Mouse (Mus musculus): Measurements from ENCODE around the gene Zdhhc18. TPM values are rescaled to one million over a fixed set of nuclear protein-coding genes. Genes with fewer than 3 reads are reported as not detected.

Zdhhc18 gene
- total and polyA plus RNA-seq, 2 experiments from 2014 or later, result 5.9 to 19.2 TPM

DNA sequence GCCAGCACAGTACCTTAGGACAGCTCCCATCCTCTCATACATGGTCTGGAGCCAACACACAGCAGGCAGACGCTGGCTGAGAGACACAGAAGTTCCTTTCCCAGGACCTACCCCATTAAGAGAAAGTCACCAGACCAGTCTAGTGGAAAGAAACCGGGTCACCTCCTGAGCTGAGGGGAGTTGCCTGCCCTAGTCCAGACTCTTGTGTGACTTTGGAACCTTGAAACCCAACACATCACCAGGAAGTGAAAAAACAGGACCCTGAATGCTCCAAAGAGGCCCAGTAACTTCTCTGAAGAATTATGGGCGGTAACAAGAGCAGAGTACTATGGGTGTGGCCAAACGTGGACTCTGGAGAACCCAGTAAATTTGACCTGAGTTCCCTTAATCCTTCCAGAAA, 51.3 kb downstream of the Zdhhc18 start:
- WGBS, result 57% methylated on average over 4 of the region's 4 CpGs
- H3K9ac ChIP-seq (replicated peaks; ENCODE audit: low read length, poor library complexity, severe bottlenecking), result no peak overlapping the region
- ATAC-seq (ENCODE audit: low FRiP score) (no peak), DNase-seq (ENCODE audit: low spot score) (no peak)
- no peak for TF ChIP-seq CTCF (IDR thresholded peaks at IDR 0.05)
- no peak overlapping the region for H3K4me3 ChIP-seq (ENCODE audit: low read depth, low read length)
- no peaks in the 10 kb centered on the region for H3K9me3 ChIP-seq (ENCODE audit: low read length)
- H3K27ac ChIP-seq (ENCODE audit: low read depth, low read length), result no peak overlapping the region
- H3K36me3 ChIP-seq (ENCODE audit: insufficient read depth, low read length), result peaks cover 8% of the 10 kb centered on the region
- peaks cover 40% of the 10 kb centered on the region for H3K27me3 ChIP-seq (ENCODE audit: insufficient read depth, low read length)
- H3K4me2 ChIP-seq (ENCODE audit: low read depth, low read length, poor library complexity, severe bottlenecking), result no peak overlapping the region
- no peaks in the 10 kb centered on the region for H3K4me1 ChIP-seq (ENCODE audit: insufficient read depth, low read length)

DNA sequence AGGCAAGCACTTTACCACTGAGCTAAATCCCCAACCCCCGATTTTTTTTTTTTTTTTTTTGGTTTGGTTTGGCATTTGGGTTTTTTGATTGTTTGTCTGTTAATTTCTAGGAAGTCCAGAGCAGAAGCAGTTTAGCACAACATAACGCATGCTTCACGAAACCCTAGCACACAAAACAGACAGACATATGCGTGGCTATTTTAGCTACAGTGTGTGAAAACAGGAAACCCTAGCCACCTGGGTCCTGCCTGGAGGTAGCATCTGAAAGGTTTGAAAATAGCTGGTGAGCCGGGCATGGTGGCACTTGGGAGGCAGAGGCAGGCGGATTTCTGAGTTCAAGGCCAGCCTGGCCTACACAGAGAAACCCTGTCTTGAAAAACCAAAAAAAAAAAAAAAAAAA, 53.9 kb downstream of the Zdhhc18 start:
- Histone ChIP-seq H3K4me1 (ENCODE audit: insufficient read depth, low read length) (no peaks in the 10 kb centered on the region), H3K4me3 (ENCODE audit: low read depth, low read length) (no peak overlapping the region), H3K4me2 (ENCODE audit: low read depth, low read length, poor library complexity, severe bottlenecking) (no peak overlapping the region), H3K9me3 (ENCODE audit: low read length) (no peaks in the 10 kb centered on the region), H3K27ac (ENCODE audit: low read depth, low read length) (no peak overlapping the region), H3K9ac (replicated peaks; ENCODE audit: low read length, poor library complexity, severe bottlenecking) (no peak overlapping the region), H3K36me3 (ENCODE audit: insufficient read depth, low read length) (peaks cover 3% of the 10 kb centered on the region), H3K27me3 (ENCODE audit: insufficient read depth, low read length) (peaks cover 22% of the 10 kb centered on the region)
- DNase-seq (ENCODE audit: low spot score), result no peak
- no peak for ATAC-seq (ENCODE audit: low FRiP score)
- WGBS, result 84% methylated on average over 6 of the region's 6 CpGs
- no peak for TF ChIP-seq CTCF (IDR thresholded peaks at IDR 0.05)

DNA sequence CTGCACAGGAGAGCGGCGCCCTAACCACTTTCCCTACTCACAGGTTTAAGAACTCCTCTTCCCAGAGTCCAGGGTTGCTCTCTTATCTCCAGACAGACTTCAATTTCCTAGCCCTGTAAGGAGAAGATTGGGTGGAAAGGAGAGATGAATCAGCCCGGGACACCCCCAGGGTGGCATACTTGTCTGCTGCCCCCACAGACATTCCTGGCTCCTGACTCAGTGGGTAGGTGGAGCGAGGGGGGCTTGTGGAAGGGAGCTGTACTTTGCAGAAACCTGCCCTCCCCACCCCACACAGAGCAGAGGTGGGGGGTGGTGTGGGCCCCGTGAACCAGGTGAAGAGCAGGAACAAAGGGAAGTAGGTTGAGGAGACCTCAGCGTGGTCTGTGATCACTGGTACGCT, 54.4 kb downstream of the Zdhhc18 start:
- 74% methylated on average over 7 of the region's 7 CpGs for WGBS
- no peak for ATAC-seq (ENCODE audit: low FRiP score)

DNA sequence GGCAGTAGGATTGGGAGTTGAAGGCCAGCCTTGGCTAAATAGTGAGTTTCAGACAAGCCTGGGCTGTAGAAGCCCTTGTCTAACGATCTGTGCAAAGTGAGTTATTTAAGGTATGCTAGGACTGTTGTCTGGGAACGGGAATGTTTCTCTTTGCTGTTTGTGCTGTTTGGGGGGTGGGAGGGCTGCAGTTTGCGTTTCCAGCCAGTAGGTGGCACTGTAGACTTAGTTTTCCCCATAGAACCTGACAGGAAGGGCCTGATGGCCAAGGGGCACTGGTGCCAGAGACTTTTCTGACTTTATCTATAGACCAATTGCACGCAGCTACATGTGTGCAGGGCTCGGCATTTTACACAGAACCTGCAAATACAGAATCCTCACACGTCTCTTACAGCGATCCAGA, 57.4 kb downstream of the Zdhhc18 start:
- no peaks in the 10 kb centered on the region for H3K4me1 ChIP-seq (ENCODE audit: insufficient read depth, low read length)
- H3K4me3 ChIP-seq (ENCODE audit: low read depth, low read length), result no peak overlapping the region
- no peak overlapping the region for H3K4me2 ChIP-seq (ENCODE audit: low read depth, low read length, poor library complexity, severe bottlenecking)
- H3K9ac ChIP-seq (replicated peaks; ENCODE audit: low read length, poor library complexity, severe bottlenecking), result no peak overlapping the region
- 32% methylated on average over 7 of the region's 7 CpGs for WGBS
- H3K36me3 ChIP-seq (ENCODE audit: insufficient read depth, low read length), result peaks cover 28% of the 10 kb centered on the region
- no peaks in the 10 kb centered on the region for H3K9me3 ChIP-seq (ENCODE audit: low read length)
- TF ChIP-seq CTCF (IDR thresholded peaks at IDR 0.05), result peak; percentile 93
- no peak overlapping the region for H3K27ac ChIP-seq (ENCODE audit: low read depth, low read length)
- peak; percentile 73 for DNase-seq (ENCODE audit: low spot score)
- no peaks in the 10 kb centered on the region for H3K27me3 ChIP-seq (ENCODE audit: insufficient read depth, low read length)
- no peak for ATAC-seq (ENCODE audit: low FRiP score)

More for the DNA sequence above, 54.4 kb downstream of the Zdhhc18 start:
- Histone ChIP-seq H3K27ac (ENCODE audit: low read depth, low read length) (no peak overlapping the region), H3K27me3 (ENCODE audit: insufficient read depth, low read length) (peaks cover 22% of the 10 kb centered on the region), H3K4me1 (ENCODE audit: insufficient read depth, low read length) (no peaks in the 10 kb centered on the region), H3K4me2 (ENCODE audit: low read depth, low read length, poor library complexity, severe bottlenecking) (no peak overlapping the region), H3K9ac (replicated peaks; ENCODE audit: low read length, poor library complexity, severe bottlenecking) (no peak overlapping the region), H3K9me3 (ENCODE audit: low read length) (no peaks in the 10 kb centered on the region), H3K36me3 (ENCODE audit: insufficient read depth, low read length) (peaks cover 6% of the 10 kb centered on the region), H3K4me3 (ENCODE audit: low read depth, low read length) (no peak overlapping the region)
- no peak for DNase-seq (ENCODE audit: low spot score)
- TF ChIP-seq CTCF (IDR thresholded peaks at IDR 0.05), result no peak

DNA sequence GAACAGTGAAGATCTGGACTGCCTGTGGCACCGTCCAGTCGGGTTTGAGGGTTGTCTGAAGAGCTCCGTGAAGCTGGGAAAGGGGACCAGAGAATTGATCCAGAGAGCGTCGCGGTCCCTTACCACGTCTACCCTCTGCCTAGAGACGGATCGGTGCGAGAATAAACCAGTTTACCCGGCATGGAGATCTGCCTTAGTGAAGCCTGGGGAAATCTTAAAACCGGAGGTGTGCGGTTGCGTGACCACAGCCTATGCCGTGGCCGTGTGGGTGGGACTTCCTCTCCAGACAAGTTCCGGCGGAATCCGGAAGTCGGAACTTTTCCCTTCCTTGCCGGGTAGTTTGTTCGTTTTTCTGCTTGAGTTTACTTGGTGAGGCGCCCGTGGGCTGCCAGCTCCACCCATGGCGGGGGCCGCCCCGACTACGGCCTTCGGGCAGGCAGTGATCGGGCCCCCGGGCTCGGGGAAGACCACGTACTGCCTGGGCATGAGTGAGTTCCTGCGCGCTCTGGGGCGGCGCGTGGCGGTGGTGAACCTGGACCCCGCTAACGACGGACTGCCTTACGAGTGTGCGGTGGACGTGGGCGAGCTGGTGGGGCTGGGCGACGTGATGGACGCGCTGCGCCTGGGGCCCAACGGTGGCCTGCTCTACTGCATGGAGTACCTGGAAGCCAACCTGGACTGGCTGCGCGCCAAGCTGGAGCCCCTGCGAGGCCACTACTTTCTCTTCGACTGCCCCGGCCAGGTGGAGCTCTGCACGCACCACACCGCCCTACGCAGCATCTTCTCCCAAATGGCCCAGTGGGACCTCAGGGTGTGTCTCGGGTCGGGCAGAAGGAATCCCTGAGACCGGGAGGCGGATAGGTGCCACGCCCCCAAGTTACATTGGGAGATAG, 65.6 kb downstream of the Zdhhc18 start, which contains the start of gene Gpn2:
Gene Gpn2, plus strand, starts transcription at position 304 of the 893 bp plus-strand sequence.
- Histone ChIP-seq H3K27ac (ENCODE audit: low read depth, low read length) (peak within 1 kb of the TSS; percentile 92), H3K4me3 (ENCODE audit: low read depth, low read length) (peak within 1 kb of the TSS; percentile 60), H3K4me1 (ENCODE audit: insufficient read depth, low read length) (no peaks in the 10 kb centered on the region; the same call in 1 of the 2 replicates), H3K36me3 (ENCODE audit: insufficient read depth, low read length) (peaks cover 48% of the 10 kb centered on the region), H3K27me3 (ENCODE audit: insufficient read depth, low read length) (no peaks in the 10 kb centered on the region), H3K9me3 (ENCODE audit: low read length) (no peaks in the 10 kb centered on the region), H3K9ac (replicated peaks; ENCODE audit: low read length, poor library complexity, severe bottlenecking) (peak within 1 kb of the TSS; percentile 83), H3K4me2 (ENCODE audit: low read depth, low read length, poor library complexity, severe bottlenecking) (peak within 1 kb of the TSS; percentile 100)
- no peak for TF ChIP-seq CTCF (IDR thresholded peaks at IDR 0.05)
- ATAC-seq (ENCODE audit: low FRiP score) (peak; percentile 91), DNase-seq (ENCODE audit: low spot score) (peak; percentile 89)
- WGBS, result 2% methylated on average over 64 of the region's 65 CpGs

DNA sequence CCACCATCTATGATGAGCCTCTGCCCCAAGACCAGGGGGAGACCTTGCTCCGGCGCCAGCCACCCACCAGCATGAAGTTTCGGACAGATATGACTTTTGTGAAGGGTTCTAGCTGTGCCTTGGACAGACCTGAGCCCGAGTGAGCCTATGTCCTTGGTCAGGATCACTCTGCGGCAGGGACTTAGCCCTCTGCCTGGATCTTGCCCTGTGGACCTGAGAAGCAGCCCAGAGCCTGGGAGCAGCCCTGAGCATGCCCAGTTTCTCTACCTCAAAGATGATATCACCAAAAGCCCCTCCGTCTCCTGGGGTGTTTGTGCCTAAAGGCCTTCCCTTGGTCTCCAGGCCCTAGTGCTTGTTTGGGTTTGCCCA, 66.3 kb downstream of the Zdhhc18 start:
- no peaks in the 10 kb centered on the region for H3K27me3 ChIP-seq (ENCODE audit: insufficient read depth, low read length)
- 57% methylated on average over 6 of the region's 6 CpGs for WGBS
- DNase-seq (ENCODE audit: low spot score) (no peak), ATAC-seq (ENCODE audit: low FRiP score) (peak; percentile 41; the same call in 1 of the 2 replicates)
- peak overlapping the region; percentile 92 for H3K27ac ChIP-seq (ENCODE audit: low read depth, low read length)
- H3K36me3 ChIP-seq (ENCODE audit: insufficient read depth, low read length), result peaks cover 52% of the 10 kb centered on the region
- H3K9me3 ChIP-seq (ENCODE audit: low read length), result no peaks in the 10 kb centered on the region
- TF ChIP-seq CTCF (IDR thresholded peaks at IDR 0.05), result no peak
- peak overlapping the region; percentile 100 for H3K4me2 ChIP-seq (ENCODE audit: low read depth, low read length, poor library complexity, severe bottlenecking)
- H3K4me3 ChIP-seq (ENCODE audit: low read depth, low read length), result peak overlapping the region; percentile 60
- H3K4me1 ChIP-seq (ENCODE audit: insufficient read depth, low read length), result no peaks in the 10 kb centered on the region; the same call in 1 of the 2 replicates
- H3K9ac ChIP-seq (replicated peaks; ENCODE audit: low read length, poor library complexity, severe bottlenecking), result peak overlapping the region; percentile 83
